Mouse (Mus musculus): Measurements from ENCODE around the gene Car12.
"Not testable (repeated sequence)": the region's sequence is repeated elsewhere in the genome, so short reads cannot be mapped to it uniquely, and the experiment has no call there.

The Car12 gene

GRCm38 (mm10) chr9:66770701-66771100 is 57.2 kb downstream of the Car12 start:
- no peak for DNase-seq (ENCODE audit: low spot score)

GRCm38 (mm10) chr9:66784552-66784951 is 71.1 kb downstream of the Car12 start:
- not testable (repeated sequence) for DNase-seq (ENCODE audit: low spot score)

- no peak for DNase-seq (ENCODE audit: low spot score)
Observed at GRCm38 (mm10) chr9:66787821-66788220, 74.3 kb downstream of the Car12 start.

- DNase-seq (ENCODE audit: low spot score), result no peak
Observed at GRCm38 (mm10) chr9:66794629-66795463, 81.4 kb downstream of the Car12 start.

GRCm38 (mm10) chr9:66795464-66796324 is 82.2 kb downstream of the Car12 start, which contains the start of gene Aph1b:
Aph1b (minus strand) TSS chr9:66795490.
- DNase-seq (ENCODE audit: low spot score), result peak; percentile 94

- DNase-seq (ENCODE audit: low spot score), result no peak
Observed at GRCm38 (mm10) chr9:66796739-66797138, 83.3 kb downstream of the Car12 start, which contains the start of gene Gm10647. Gm10647 (plus strand) TSS chr9:66797039.

GRCm38 (mm10) chr9:66801947-66802346 is 88.5 kb downstream of the Car12 start:
- no peak for DNase-seq (ENCODE audit: low spot score)

GRCm38 (mm10) chr9:66805951-66806350 is 92.5 kb downstream of the Car12 start:
- DNase-seq (ENCODE audit: low spot score), result peak; percentile 20

- DNase-seq (ENCODE audit: low spot score), result no peak
Observed at GRCm38 (mm10) chr9:66813392-66813791, 99.9 kb downstream of the Car12 start.

Data from testis, postnatal 14 days (tissue).